Mouse (Mus musculus): Measurements from ENCODE around the gene Rbm24. TPM values are rescaled to one million over a fixed set of nuclear protein-coding genes. Genes with fewer than 3 reads are reported as not detected.

Rbm24 gene
- total RNA-seq, 2 experiments from 2014 or later, result 176 to 180 TPM

DNA sequence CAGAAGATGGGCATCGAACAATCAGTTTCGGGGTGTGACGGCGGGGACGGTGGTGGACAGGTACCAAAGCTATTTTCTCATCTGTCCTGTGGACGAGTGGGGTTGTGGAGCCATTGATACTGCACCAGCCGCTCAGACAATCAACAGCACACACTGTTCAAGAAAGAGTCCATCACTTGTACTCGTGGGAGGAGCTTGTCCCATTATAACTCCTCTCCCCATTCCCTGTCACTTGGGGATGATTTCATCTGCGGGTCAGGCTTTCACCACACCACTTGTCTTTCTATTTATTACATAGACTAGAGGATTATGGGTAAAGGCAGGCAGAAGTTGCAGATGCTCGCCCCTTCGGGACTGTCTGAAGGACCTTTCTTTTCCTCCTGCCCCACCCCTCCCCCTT, 11.6 kb downstream of the Rbm24 start:
- intact Hi-C loops (cut with DNase I), result loop anchor here (5.0 kb wide), 1 partner anchor 232 kb away; no protein-coding TSS in a partner anchor
- no peak for DNase-seq

DNA sequence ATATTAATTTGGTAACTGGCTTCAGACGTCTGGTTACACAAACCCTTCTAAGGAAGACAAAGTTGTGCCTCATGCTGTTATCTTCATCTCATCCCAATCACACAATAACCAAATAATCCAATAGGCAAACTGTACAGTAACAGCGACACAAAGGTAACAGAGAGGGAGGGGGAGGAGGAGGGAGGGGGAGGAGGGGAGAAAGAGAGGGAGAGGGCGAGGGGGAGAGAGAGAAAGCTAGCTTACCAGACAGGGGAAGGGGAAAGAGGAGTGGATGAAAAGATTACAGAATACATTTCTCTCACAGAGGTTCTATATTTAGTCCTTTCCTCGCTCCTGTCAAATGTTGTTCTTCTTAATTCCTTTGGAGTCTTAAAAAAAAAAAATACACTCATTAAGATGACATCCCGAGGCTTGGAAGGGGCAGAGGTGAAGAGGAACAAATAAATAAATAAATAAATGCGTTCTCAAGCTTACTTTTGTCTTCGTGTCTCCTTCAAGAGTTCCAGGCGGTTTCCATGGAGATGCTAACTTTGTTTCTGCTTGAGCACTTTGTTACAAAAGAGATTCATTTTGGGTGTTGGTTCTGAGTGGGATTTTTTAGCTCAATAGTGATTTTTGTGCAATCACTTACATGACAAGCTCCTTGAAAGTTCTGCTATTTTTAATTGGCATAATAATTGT, 15.8 kb downstream of the Rbm24 start:
- DNase-seq, result no peak
- intact Hi-C loops (cut with DNase I), result loop anchor here (5.0 kb wide), 1 partner anchor 228 kb away; no protein-coding TSS in a partner anchor

GRCm38 (mm10) chr13:46438960-46439359, 20.7 kb downstream of the Rbm24 start:
- intact Hi-C loops (cut with DNase I), result no loop called here
- no peak for DNase-seq

DNA sequence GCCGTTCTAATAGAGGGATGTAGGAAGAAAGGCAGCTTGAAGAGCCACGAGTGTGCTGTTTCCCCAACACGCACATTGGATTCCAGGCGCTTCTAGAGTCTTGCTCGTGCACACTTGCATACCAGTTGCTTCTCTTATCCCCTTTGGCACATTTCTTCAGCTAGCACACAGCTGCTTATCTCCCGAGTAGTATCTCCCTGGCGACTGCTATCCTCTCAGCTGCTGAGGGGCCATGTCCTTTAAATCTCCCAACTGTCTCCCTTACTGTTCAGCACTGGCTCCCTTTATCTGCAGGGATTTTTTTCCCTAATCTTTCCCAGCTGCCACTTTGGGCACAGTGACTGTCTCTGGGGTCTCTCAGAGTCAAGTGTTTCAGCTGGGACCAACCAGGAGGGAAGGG, 25.8 kb downstream of the Rbm24 start:
- DNase-seq, result no peak
- intact Hi-C loops (cut with DNase I), result no loop called here

DNA sequence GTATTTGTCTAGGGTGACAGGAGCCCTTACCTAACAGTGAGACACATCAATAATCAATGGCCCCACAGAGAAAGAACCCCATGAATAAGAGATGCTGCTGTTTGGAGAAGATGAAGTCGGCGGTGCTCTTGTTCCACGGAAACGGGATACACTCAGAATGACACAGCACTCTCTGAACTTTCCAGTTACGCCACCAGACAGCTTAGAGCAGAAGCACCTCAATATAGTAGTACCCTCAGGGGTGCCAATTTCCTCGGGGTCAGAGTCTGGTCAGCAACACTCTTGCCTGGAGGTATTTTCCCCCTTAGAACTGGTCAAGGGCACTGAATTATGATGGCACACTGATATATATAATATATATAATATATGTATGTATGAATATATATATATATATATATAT, 27.8 kb downstream of the Rbm24 start:
- intact Hi-C loops (cut with DNase I), result loop anchor here (5.0 kb wide), 1 partner anchor 46 kb away; no protein-coding TSS in a partner anchor
- peak in 1 of 2 experiments; percentile 5 for DNase-seq

DNA sequence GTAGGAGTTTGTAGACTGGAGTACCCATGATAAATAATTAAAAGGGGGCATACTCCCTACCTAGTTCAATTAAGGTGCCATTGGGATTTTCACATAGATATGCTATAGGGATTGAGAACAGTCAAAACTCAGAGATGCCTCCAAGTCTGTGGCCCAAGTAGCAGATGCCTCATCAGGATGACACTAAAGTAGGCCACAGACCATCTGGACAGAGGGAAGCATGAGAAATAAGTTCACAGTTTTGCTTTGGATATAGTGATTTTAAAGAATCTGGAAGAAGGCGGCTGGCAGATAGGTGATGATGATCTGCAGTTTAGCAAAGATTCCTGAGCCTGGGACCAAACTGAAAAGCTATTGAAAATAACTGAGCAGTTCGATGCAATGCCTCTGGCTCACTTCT, 30.0 kb downstream of the Rbm24 start:
- intact Hi-C loops (cut with DNase I), result loop anchor here (5.0 kb wide), 1 partner anchor 44 kb away; no protein-coding TSS in a partner anchor
- DNase-seq, result no peak

GRCm38 (mm10) chr13:46449955-46450354, 31.7 kb downstream of the Rbm24 start:
- intact Hi-C loops (cut with DNase I), result loop anchor here (5.0 kb wide), 1 partner anchor 42 kb away; no protein-coding TSS in a partner anchor
- no peak for DNase-seq

- intact Hi-C loops (cut with DNase I), result no loop called here
- DNase-seq, result no peak
These were observed 32.4 kb downstream of the Rbm24 start for GRCm38 (mm10) chr13:46450623-46451022.

DNA sequence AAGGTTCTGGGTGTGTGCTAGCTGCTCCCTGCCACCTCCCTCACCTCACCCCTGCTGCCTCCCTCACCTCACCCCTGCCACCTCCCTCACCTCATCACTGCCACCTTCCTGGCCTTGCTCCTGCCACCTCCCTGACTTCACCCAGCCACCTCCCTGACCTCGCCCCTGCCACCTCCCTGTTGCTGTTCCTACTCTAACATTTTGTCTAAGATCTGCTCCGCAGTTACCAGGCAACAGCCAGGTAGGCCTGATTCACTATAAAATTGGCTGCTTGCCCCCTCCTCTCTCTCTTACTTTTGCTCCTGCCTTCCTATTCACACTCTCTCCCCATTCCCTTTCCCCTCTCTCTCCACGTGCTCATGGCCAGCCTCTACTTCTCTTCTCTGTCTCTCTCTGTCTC, 33.3 kb downstream of the Rbm24 start:
- DNase-seq, result no peak
- intact Hi-C loops (cut with DNase I), result no loop called here

- intact Hi-C loops (cut with DNase I), result no loop called here
- DNase-seq, result no peak
These were observed 41.3 kb downstream of the Rbm24 start for GRCm38 (mm10) chr13:46459546-46459945.

- no peak for DNase-seq
- intact Hi-C loops (cut with DNase I), result no loop called here
These were observed 44.0 kb downstream of the Rbm24 start for GRCm38 (mm10) chr13:46462280-46462679.

DNA sequence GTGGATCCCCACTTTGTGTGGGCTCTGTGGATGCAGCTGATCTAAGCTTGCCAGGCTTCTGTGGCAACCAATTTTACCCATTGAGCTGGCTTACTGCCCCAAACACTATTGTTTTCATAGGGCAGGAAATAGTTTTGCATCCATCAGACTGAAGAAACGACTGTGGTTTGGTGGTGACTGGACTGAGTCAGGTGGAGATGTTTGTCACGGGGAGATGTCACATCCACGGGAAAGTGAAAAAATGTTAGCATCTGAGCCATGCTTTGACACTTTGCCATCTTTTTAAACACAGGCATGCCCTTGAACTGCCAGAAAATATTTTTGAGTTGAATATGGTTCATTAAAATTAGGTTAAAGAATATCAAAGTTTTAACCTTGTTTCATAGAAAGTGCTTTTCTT, 45.5 kb downstream of the Rbm24 start:
- DNase-seq, result no peak
- intact Hi-C loops (cut with DNase I), result no loop called here

DNA sequence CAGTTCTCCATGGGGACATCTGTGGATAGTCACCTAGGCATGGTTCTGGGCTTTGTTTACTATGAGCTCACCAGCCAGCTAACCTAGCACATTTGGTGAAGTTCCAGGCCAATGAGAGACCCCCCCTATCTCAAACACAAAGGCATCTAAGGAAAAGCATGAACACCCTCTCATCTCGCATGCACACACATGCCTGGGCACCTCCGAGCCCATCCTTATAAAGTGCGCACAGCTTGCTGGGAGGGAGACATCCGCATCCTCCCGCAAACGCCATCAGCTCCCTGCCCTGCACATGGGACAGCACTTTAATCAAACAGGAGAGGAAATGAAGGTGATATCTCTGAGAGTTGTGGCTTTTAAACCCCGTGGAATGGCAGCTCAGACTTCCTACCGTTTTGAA, 50.0 kb downstream of the Rbm24 start:
- no peak for DNase-seq
- intact Hi-C loops (cut with DNase I), result no loop called here

GRCm38 (mm10) chr13:46469536-46469935, 51.3 kb downstream of the Rbm24 start:
- intact Hi-C loops (cut with DNase I), result no loop called here
- DNase-seq, result no peak

Other genes with a start within 250 kb of the Rbm24 start
- gene Stmnd1, start 144.7 kb upstream of the Rbm24 start, total RNA-seq (2021), result under 1 TPM in 1 of 2 experiments, not detected in 1; 0.30 TPM
- 100 to 1,000 TPM; 249 to 277 TPM for gene Cap2, start 83.4 kb downstream of the Rbm24 start, total RNA-seq (2021)